Mouse (Mus musculus) stomach, postnatal 0 days (tissue): Measurements from ENCODE around the gene Klf11. TPM values are rescaled to one million over a fixed set of nuclear protein-coding genes. Genes with fewer than 3 reads are reported as not detected.
"Not testable (repeated sequence)": the region's sequence is repeated elsewhere in the genome, so short reads cannot be mapped to it uniquely, and the experiment has no call there.

ENCODE experiments used
- ATAC-seq: fragments of 200-750 bp; cut with Nextera tagmentation; 2 replicates; pipeline ENCODE4 v1.8.0; 2017; ENCODE audit not compliant: low FRiP score, low TSS enrichment
- DNase-seq: peaks from one replicate; pipeline ENCODE4 v3.0.0-alpha.2; 2016; ENCODE audit warnings: low spot score
- H3K27ac ChIP-seq: fragments of 300-500 bp; sonication (generic); replicated peaks from 2 replicates; pipeline ENCODE4 v1.5.1; 2014; ENCODE audit warnings: mild to moderate bottlenecking, control low read depth
- H3K27me3 ChIP-seq: fragments of 300-500 bp; sonication (generic); 2 replicates; pipeline ENCODE4 v1.6.1; 2014; ENCODE audit warnings: low read length; ENCODE audit not compliant: control insufficient read depth, insufficient read depth
- H3K36me3 ChIP-seq: fragments of 300-500 bp; sonication (generic); 2 replicates; pipeline ENCODE4 v1.6.1; 2014; ENCODE audit warnings: low read length, mixed read lengths; ENCODE audit not compliant: control insufficient read depth, insufficient read depth
- H3K4me1 ChIP-seq: fragments of 300-500 bp; sonication (generic); replicated peaks from 2 replicates; pipeline ENCODE4 v1.6.1; 2014; ENCODE audit warnings: antibody characterized with exemption; ENCODE audit not compliant: control insufficient read depth, insufficient read depth
- H3K4me2 ChIP-seq: fragments of 300-500 bp; sonication (generic); replicated peaks from 2 replicates; pipeline ENCODE4 v1.6.1; 2014; ENCODE audit warnings: low read depth, mild to moderate bottlenecking, control low read depth, moderate library complexity
- H3K4me3 ChIP-seq: fragments of 300-500 bp; sonication (generic); 2 replicates; pipeline ENCODE4 v1.5.1; 2014; ENCODE audit warnings: low read depth, low read length, control low read depth
- H3K9ac ChIP-seq: fragments of 300-500 bp; sonication (generic); 2 replicates; pipeline ENCODE4 v1.6.1; 2014; ENCODE audit warnings: mild to moderate bottlenecking, low read length, control low read depth, mixed read lengths
- H3K9me3 ChIP-seq: fragments of 300-500 bp; sonication (generic); 2 replicates; pipeline ENCODE4 v1.6.1; 2016; ENCODE audit warnings: low read length; ENCODE audit not compliant: control insufficient read depth
- CTCF ChIP-seq: IDR thresholded peaks from 2 replicates; pipeline ENCODE4 v1.5.1; 2016; ENCODE audit warnings: antibody characterized with exemption, low read depth, mild to moderate bottlenecking, moderate library complexity
- EP300 ChIP-seq: optimal IDR thresholded peaks from 2 replicates; pipeline ENCODE3; 2016; ENCODE audit warnings: antibody characterized with exemption
- WGBS: fragments of 180-500 bp; shearing (Covaris S2); extraction: QIAGEN DNeasy Blood & Tissue Kit; methylation state at CpG from one replicate; pipeline ENCODE4 v1.1.7; 2014; 5-methylcytosine and 5-hydroxymethylcytosine counted together
- polyA plus RNA-seq: library from polyadenylated mRNA; unstranded; fragments of >200 nt; fragmentation: Nextera tagmentation; extraction: Ambion mirVana; gene quantifications from 2 replicates; pipeline ENCODE4 v1.2.1, GENCODE M21; 2015

The Klf11 gene
- polyA plus RNA-seq, 1 experiment from 2014 or later, result 11.3 TPM

GRCm38 (mm10) chr12:24699578-24699977 is 48.5 kb downstream of the Klf11 start:
- DNase-seq (no peak), ATAC-seq (no peak)
- H3K9ac ChIP-seq, result no peak overlapping the region
- H3K9me3 ChIP-seq, result no peaks in the 10 kb centered on the region
- no peaks in the 10 kb centered on the region for H3K36me3 ChIP-seq
- no peak overlapping the region for H3K27ac ChIP-seq
- WGBS, result 47% methylated on average over 10 of the region's 10 CpGs
- no peak overlapping the region for H3K4me3 ChIP-seq
- no peaks in the 10 kb centered on the region for H3K27me3 ChIP-seq
- TF ChIP-seq EP300 (no peak), CTCF (no peak)
- H3K4me1 ChIP-seq, result no peaks in the 10 kb centered on the region
- H3K4me2 ChIP-seq, result no peak overlapping the region

GRCm38 (mm10) chr12:24701621-24702020 is 50.5 kb downstream of the Klf11 start:
- TF ChIP-seq CTCF, result peak; percentile 48
- H3K36me3 ChIP-seq, DNase-seq, ATAC-seq, H3K4me2 ChIP-seq, H3K27me3 ChIP-seq, H3K4me3 ChIP-seq, H3K9me3 ChIP-seq, H3K27ac ChIP-seq, H3K4me1 ChIP-seq, H3K9ac ChIP-seq: not testable (repeated sequence)
- whole genome bisulfite sequencing, result 86% methylated on average over 9 of the region's 9 CpGs

- no peak overlapping the region for H3K4me3 ChIP-seq
- 78% methylated on average over 3 of the region's 3 CpGs for WGBS
- H3K4me2 ChIP-seq, result no peak overlapping the region
- H3K36me3 ChIP-seq, result no peaks in the 10 kb centered on the region
- no peaks in the 10 kb centered on the region for H3K27me3 ChIP-seq
- H3K4me1 ChIP-seq, result no peaks in the 10 kb centered on the region
- DNase-seq, result no peak
- H3K9ac ChIP-seq, result no peak overlapping the region
- H3K9me3 ChIP-seq, result no peaks in the 10 kb centered on the region
- TF ChIP-seq EP300 (no peak), CTCF (no peak)
- no peak overlapping the region for H3K27ac ChIP-seq
- ATAC-seq, result no peak
Measured at GRCm38 (mm10) chr12:24703013-24703412, 51.9 kb downstream of the Klf11 start.

GRCm38 (mm10) chr12:24705502-24706263 is 54.6 kb downstream of the Klf11 start:
- Histone ChIP-seq H3K4me3 (no peak overlapping the region), H3K27me3 (no peaks in the 10 kb centered on the region), H3K4me2 (no peak overlapping the region), H3K9me3 (no peaks in the 10 kb centered on the region), H3K27ac (no peak overlapping the region), H3K9ac (no peak overlapping the region), H3K36me3 (no peaks in the 10 kb centered on the region), H3K4me1 (no peaks in the 10 kb centered on the region)
- peak; percentile 41 for DNase-seq
- no peak for ATAC-seq
- TF ChIP-seq CTCF (no peak), EP300 (no peak)
- WGBS, result 72% methylated on average over 15 of the region's 15 CpGs

GRCm38 (mm10) chr12:24706764-24707479 is 55.8 kb downstream of the Klf11 start:
- no peaks in the 10 kb centered on the region for H3K9me3 ChIP-seq
- H3K36me3 ChIP-seq, result no peaks in the 10 kb centered on the region
- H3K4me1 ChIP-seq, result no peaks in the 10 kb centered on the region
- peak overlapping the region; percentile 87 for H3K4me3 ChIP-seq
- no peak overlapping the region for H3K27ac ChIP-seq
- 2% methylated on average over 27 of the region's 27 CpGs for WGBS
- TF ChIP-seq CTCF (no peak), EP300 (no peak)
- ATAC-seq (0 out of 2 replicates have a peak, but pooled peaks have one; percentile 10), DNase-seq (peak; percentile 66)
- H3K27me3 ChIP-seq, result no peaks in the 10 kb centered on the region
- peak overlapping the region; percentile 38; the same call in 1 of the 2 replicates for H3K9ac ChIP-seq
- H3K4me2 ChIP-seq, result peak overlapping the region; percentile 80

GRCm38 (mm10) chr12:24707480-24707802 is 56.4 kb downstream of the Klf11 start:
- peak overlapping the region; percentile 80 for H3K4me2 ChIP-seq
- WGBS, result 0% methylated on average over 9 of the region's 9 CpGs
- no peaks in the 10 kb centered on the region for H3K4me1 ChIP-seq
- DNase-seq (no peak), ATAC-seq (no peak)
- H3K9me3 ChIP-seq, result no peaks in the 10 kb centered on the region
- H3K36me3 ChIP-seq, result no peaks in the 10 kb centered on the region
- H3K27me3 ChIP-seq, result no peaks in the 10 kb centered on the region
- no peak for TF ChIP-seq EP300
- TF ChIP-seq CTCF, result no peak
- H3K27ac ChIP-seq, result no peak overlapping the region
- no peak overlapping the region for H3K9ac ChIP-seq
- peak overlapping the region; percentile 87 for H3K4me3 ChIP-seq
